Mouse (Mus musculus): ENCODE measurements at regions not wholly inside any gene's neighbourhood (a gene's known extent, or its start where the extent isn't known, plus 50 kb on each side); places are given as distances from the start of the nearest gene placed in this dataset.

GRCm38 (mm10) chr14:79873062-79873461 is 102.0 kb upstream of the Pcdh8 start:
- H3K27ac ChIP-seq (ENCODE audit: low read length) = no peak overlapping the region
- no peak for ATAC-seq (ENCODE audit: low read depth)
- H3K27me3 ChIP-seq (ENCODE audit: control insufficient read depth, insufficient read depth, low read depth, low read length) = no peaks in the 10 kb centered on the region
- H3K4me3 ChIP-seq (ENCODE audit: low read length) = no peak overlapping the region
- no peak overlapping the region for H3K4me2 ChIP-seq (ENCODE audit: low read depth, low read length)
- no peaks in the 10 kb centered on the region for H3K4me1 ChIP-seq (replicated peaks; ENCODE audit: control insufficient read depth, insufficient read depth, low read length)
- no peaks in the 10 kb centered on the region for H3K9me3 ChIP-seq (ENCODE audit: control insufficient read depth, low read length)
- H3K9ac ChIP-seq (ENCODE audit: low read length) = no peak overlapping the region
- H3K36me3 ChIP-seq (ENCODE audit: control insufficient read depth, insufficient read depth, low read length) = no peaks in the 10 kb centered on the region
- 34% methylated on average over 13 of the region's 13 CpGs for WGBS

- Histone ChIP-seq H3K4me3 (ENCODE audit: low read length) (no peak overlapping the region), H3K9me3 (ENCODE audit: control insufficient read depth, low read length) (no peaks in the 10 kb centered on the region), H3K4me1 (replicated peaks; ENCODE audit: control insufficient read depth, insufficient read depth, low read length) (no peaks in the 10 kb centered on the region), H3K4me2 (ENCODE audit: low read depth, low read length) (no peak overlapping the region), H3K27me3 (ENCODE audit: control insufficient read depth, insufficient read depth, low read depth, low read length) (no peaks in the 10 kb centered on the region), H3K36me3 (ENCODE audit: control insufficient read depth, insufficient read depth, low read length) (no peaks in the 10 kb centered on the region), H3K9ac (ENCODE audit: low read length) (no peak overlapping the region), H3K27ac (ENCODE audit: low read length) (no peak overlapping the region)
- ATAC-seq (ENCODE audit: low read depth) = no peak
- WGBS = 13% methylated on average over 1 of the region's 1 CpGs
Measured at GRCm38 (mm10) chr14:79872430-79872829, 101.3 kb upstream of the Pcdh8 start.

GRCm38 (mm10) chr14:79869325-79869724 is 98.2 kb upstream of the Pcdh8 start:
- 38% methylated on average over 1 of the region's 1 CpGs for WGBS
- no peaks in the 10 kb centered on the region for H3K4me1 ChIP-seq (replicated peaks; ENCODE audit: control insufficient read depth, insufficient read depth, low read length)

DNA sequence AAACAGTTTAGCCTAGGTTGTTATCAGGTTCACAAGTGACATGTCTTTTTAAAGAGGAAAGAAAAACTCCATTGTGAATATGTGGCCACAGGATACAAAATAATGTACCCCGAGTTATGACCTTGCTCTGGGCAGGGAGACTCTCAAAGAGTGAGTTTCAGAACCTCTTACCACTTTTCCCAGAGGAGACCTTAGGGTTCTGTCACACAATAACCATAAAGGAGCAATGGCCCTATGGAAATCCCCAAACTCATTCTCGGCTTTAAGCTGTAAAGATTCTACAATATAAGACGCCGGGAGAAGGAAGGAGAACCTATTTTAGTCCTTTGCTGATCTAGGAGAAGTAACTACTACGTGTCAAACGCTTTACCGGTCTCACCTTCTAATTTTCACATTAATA is 85.1 kb upstream of the Pcdh8 start:
- H3K4me3 ChIP-seq (ENCODE audit: low read length) = no peak overlapping the region
- ATAC-seq (ENCODE audit: low read depth) = no peak
- no peaks in the 10 kb centered on the region for H3K4me1 ChIP-seq (replicated peaks; ENCODE audit: control insufficient read depth, insufficient read depth, low read length)
- no peaks in the 10 kb centered on the region for H3K27me3 ChIP-seq (ENCODE audit: control insufficient read depth, insufficient read depth, low read depth, low read length)
- no peaks in the 10 kb centered on the region for H3K36me3 ChIP-seq (ENCODE audit: control insufficient read depth, insufficient read depth, low read length)
- WGBS = 87% methylated on average over 7 of the region's 7 CpGs
- no peak overlapping the region for H3K4me2 ChIP-seq (ENCODE audit: low read depth, low read length)
- no peaks in the 10 kb centered on the region for H3K9me3 ChIP-seq (ENCODE audit: control insufficient read depth, low read length)
- H3K9ac ChIP-seq (ENCODE audit: low read length) = no peak overlapping the region
- H3K27ac ChIP-seq (ENCODE audit: low read length) = no peak overlapping the region

More at GRCm38 (mm10) chr14:79869325-79869724, 98.2 kb upstream of the Pcdh8 start:
- Histone ChIP-seq H3K36me3 (ENCODE audit: control insufficient read depth, insufficient read depth, low read length) (no peaks in the 10 kb centered on the region), H3K9me3 (ENCODE audit: control insufficient read depth, low read length) (no peaks in the 10 kb centered on the region), H3K4me2 (ENCODE audit: low read depth, low read length) (no peak overlapping the region), H3K27ac (ENCODE audit: low read length) (no peak overlapping the region), H3K27me3 (ENCODE audit: control insufficient read depth, insufficient read depth, low read depth, low read length) (no peaks in the 10 kb centered on the region), H3K9ac (ENCODE audit: low read length) (no peak overlapping the region), H3K4me3 (ENCODE audit: low read length) (no peak overlapping the region)
- ATAC-seq (ENCODE audit: low read depth) = no peak

DNA sequence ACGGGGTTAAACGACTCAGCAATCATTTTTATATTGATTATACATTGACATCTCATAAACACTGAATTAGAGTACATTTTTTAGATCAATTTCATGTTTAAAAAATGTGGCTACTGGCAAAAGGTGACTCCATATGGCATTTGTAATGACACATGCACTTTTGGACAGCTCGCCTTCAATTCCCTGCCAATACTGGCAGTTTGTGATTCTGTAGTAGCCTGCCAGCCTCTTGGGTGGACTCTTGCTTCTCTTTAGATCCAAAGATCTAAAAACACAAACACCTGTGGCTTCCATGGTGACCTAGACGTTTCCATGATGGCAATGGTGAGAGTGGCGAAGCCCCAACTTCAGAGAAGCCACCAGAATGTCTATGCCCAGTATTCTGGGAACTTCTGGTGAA is 83.1 kb upstream of the Pcdh8 start:
- no peak overlapping the region for H3K27ac ChIP-seq (ENCODE audit: low read length)
- H3K9ac ChIP-seq (ENCODE audit: low read length) = no peak overlapping the region
- no peak overlapping the region for H3K4me3 ChIP-seq (ENCODE audit: low read length)
- WGBS = 77% methylated on average over 5 of the region's 5 CpGs
- no peak for ATAC-seq (ENCODE audit: low read depth)
- no peak overlapping the region for H3K4me2 ChIP-seq (ENCODE audit: low read depth, low read length)
- no peaks in the 10 kb centered on the region for H3K4me1 ChIP-seq (replicated peaks; ENCODE audit: control insufficient read depth, insufficient read depth, low read length)
- no peaks in the 10 kb centered on the region for H3K36me3 ChIP-seq (ENCODE audit: control insufficient read depth, insufficient read depth, low read length)
- no peaks in the 10 kb centered on the region for H3K27me3 ChIP-seq (ENCODE audit: control insufficient read depth, insufficient read depth, low read depth, low read length)
- H3K9me3 ChIP-seq (ENCODE audit: control insufficient read depth, low read length) = no peaks in the 10 kb centered on the region

DNA sequence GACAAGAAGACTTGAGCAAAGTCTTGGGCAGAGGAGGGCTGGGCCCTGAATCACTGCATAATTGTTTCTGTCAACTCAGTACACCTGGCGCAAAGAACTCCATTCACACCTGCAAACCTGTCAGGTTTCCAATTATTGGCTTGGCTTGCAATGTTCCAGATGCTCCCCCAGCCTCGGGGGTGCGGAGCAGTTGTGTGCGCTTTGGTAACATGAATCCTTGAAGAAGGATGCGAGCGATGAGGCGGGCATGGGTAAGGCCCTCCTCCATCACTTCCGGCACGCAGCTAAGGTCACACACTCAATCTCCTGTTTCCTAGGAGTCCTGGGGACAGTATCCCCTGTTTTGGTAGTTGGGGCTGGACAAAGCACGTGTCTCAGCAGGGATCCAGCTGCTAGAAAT is 81.6 kb upstream of the Pcdh8 start:
- H3K27ac ChIP-seq (ENCODE audit: low read length) = no peak overlapping the region
- WGBS = 73% methylated on average over 10 of the region's 10 CpGs
- no peaks in the 10 kb centered on the region for H3K27me3 ChIP-seq (ENCODE audit: control insufficient read depth, insufficient read depth, low read depth, low read length)
- ATAC-seq (ENCODE audit: low read depth) = no peak
- no peaks in the 10 kb centered on the region for H3K36me3 ChIP-seq (ENCODE audit: control insufficient read depth, insufficient read depth, low read length)
- H3K4me1 ChIP-seq (replicated peaks; ENCODE audit: control insufficient read depth, insufficient read depth, low read length) = no peaks in the 10 kb centered on the region
- no peak overlapping the region for H3K4me2 ChIP-seq (ENCODE audit: low read depth, low read length)
- no peak overlapping the region for H3K4me3 ChIP-seq (ENCODE audit: low read length)
- H3K9me3 ChIP-seq (ENCODE audit: control insufficient read depth, low read length) = no peaks in the 10 kb centered on the region
- no peak overlapping the region for H3K9ac ChIP-seq (ENCODE audit: low read length)

- H3K4me1 ChIP-seq (replicated peaks; ENCODE audit: control insufficient read depth, insufficient read depth, low read length) = no peaks in the 10 kb centered on the region
- H3K27ac ChIP-seq (ENCODE audit: low read length) = no peak overlapping the region
- H3K4me3 ChIP-seq (ENCODE audit: low read length) = no peak overlapping the region
- H3K9me3 ChIP-seq (ENCODE audit: control insufficient read depth, low read length) = no peaks in the 10 kb centered on the region
- no peak overlapping the region for H3K4me2 ChIP-seq (ENCODE audit: low read depth, low read length)
- 79% methylated on average over 7 of the region's 7 CpGs for WGBS
- no peak for ATAC-seq (ENCODE audit: low read depth)
- no peaks in the 10 kb centered on the region for H3K27me3 ChIP-seq (ENCODE audit: control insufficient read depth, insufficient read depth, low read depth, low read length)
- no peaks in the 10 kb centered on the region for H3K36me3 ChIP-seq (ENCODE audit: control insufficient read depth, insufficient read depth, low read length)
- H3K9ac ChIP-seq (ENCODE audit: low read length) = no peak overlapping the region
Measured at GRCm38 (mm10) chr14:79851795-79852194, 80.7 kb upstream of the Pcdh8 start.

GRCm38 (mm10) chr14:79851231-79851630 is 80.1 kb upstream of the Pcdh8 start:
- H3K9me3 ChIP-seq (ENCODE audit: control insufficient read depth, low read length) = no peaks in the 10 kb centered on the region
- no peaks in the 10 kb centered on the region for H3K36me3 ChIP-seq (ENCODE audit: control insufficient read depth, insufficient read depth, low read length)
- H3K4me2 ChIP-seq (ENCODE audit: low read depth, low read length) = no peak overlapping the region
- no peak overlapping the region for H3K9ac ChIP-seq (ENCODE audit: low read length)
- H3K4me3 ChIP-seq (ENCODE audit: low read length) = no peak overlapping the region
- no peak for ATAC-seq (ENCODE audit: low read depth)
- no peaks in the 10 kb centered on the region for H3K4me1 ChIP-seq (replicated peaks; ENCODE audit: control insufficient read depth, insufficient read depth, low read length)
- H3K27me3 ChIP-seq (ENCODE audit: control insufficient read depth, insufficient read depth, low read depth, low read length) = no peaks in the 10 kb centered on the region
- 68% methylated on average over 10 of the region's 10 CpGs for WGBS
- H3K27ac ChIP-seq (ENCODE audit: low read length) = no peak overlapping the region

DNA sequence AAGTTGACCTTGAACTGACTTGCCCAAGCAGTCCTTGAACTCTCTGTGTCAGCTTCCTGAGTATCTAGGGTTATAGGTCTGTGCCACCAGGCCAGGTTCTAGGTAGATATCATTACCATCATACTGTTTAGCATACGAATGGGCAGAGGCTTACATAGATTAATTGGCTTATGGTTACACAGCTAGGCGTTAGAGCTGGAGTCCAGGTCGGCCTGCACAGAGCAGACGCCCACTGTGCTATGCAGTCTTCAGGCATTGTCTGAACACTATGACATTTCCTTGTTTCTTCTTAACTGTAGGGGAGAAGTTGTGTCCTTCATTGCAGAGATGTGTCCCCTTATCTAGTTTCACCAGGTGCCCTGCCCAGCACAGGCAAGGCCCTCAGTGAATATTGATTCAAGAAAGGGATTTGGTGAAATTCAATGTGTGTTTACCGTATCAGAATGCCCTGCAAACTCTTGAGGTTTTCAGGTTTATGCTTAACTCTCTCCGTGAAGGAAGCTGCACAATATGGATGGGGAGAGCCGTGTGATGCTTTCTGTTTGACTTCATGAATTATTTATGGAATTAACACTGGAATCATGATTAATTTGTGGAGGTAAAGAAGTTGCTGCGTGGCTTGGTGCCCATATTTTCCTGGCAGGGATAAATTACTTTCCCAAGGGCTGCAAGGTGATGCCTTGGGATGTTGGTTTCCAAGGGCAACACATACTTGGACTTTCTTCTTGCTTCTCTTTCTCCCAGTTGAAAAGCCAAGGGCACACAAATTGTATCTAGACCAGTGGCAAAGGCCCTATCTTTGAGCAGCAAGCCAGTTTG is 78.7 kb upstream of the Pcdh8 start:
- Histone ChIP-seq H3K36me3 (ENCODE audit: control insufficient read depth, insufficient read depth, low read length) (no peaks in the 10 kb centered on the region), H3K4me2 (ENCODE audit: low read depth, low read length) (no peak overlapping the region), H3K9me3 (ENCODE audit: control insufficient read depth, low read length) (no peaks in the 10 kb centered on the region), H3K4me1 (replicated peaks; ENCODE audit: control insufficient read depth, insufficient read depth, low read length) (no peaks in the 10 kb centered on the region), H3K9ac (ENCODE audit: low read length) (no peak overlapping the region), H3K4me3 (ENCODE audit: low read length) (no peak overlapping the region), H3K27ac (ENCODE audit: low read length) (no peak overlapping the region), H3K27me3 (ENCODE audit: control insufficient read depth, insufficient read depth, low read depth, low read length) (no peaks in the 10 kb centered on the region)
- ATAC-seq (ENCODE audit: low read depth) = no peak
- 77% methylated on average over 8 of the region's 8 CpGs for WGBS

All from lung, embryonic 16.5 days (tissue).